Mouse (Mus musculus) intestine, postnatal 0 days (tissue): ENCODE measurements at regions not wholly inside any gene's neighbourhood (a gene's known extent, or its start where the extent isn't known, plus 50 kb on each side); places are given as distances from the start of the nearest gene placed in this dataset.

ENCODE experiments used
- ATAC-seq: fragments of 200-750 bp; cut with Nextera tagmentation; 2 replicates; pipeline ENCODE4 v1.8.0; 2017; ENCODE audit warnings: mild to moderate bottlenecking, moderate TSS enrichment, moderate library complexity
- H3K27ac ChIP-seq: fragments of 300-500 bp; sonication (generic); 2 replicates; pipeline ENCODE4 v1.5.1; 2014; ENCODE audit warnings: mild to moderate bottlenecking, low read depth, low read length, moderate library complexity
- H3K27me3 ChIP-seq: fragments of 300-500 bp; sonication (generic); replicated peaks from 2 replicates; pipeline ENCODE4 v1.6.1; 2014; ENCODE audit warnings: low read length, mixed read lengths; ENCODE audit not compliant: control insufficient read depth, insufficient read depth
- H3K36me3 ChIP-seq: fragments of 300-500 bp; sonication (generic); 2 replicates; pipeline ENCODE4 v1.6.1; 2014; ENCODE audit warnings: mild to moderate bottlenecking, moderate library complexity; ENCODE audit not compliant: control insufficient read depth, insufficient read depth
- H3K4me1 ChIP-seq: fragments of 300-500 bp; sonication (generic); replicated peaks from 2 replicates; pipeline ENCODE4 v1.6.1; 2014; ENCODE audit warnings: antibody characterized with exemption, low read length, mixed read lengths; ENCODE audit not compliant: control insufficient read depth, insufficient read depth
- H3K4me2 ChIP-seq: fragments of 300-500 bp; sonication (generic); replicated peaks from 2 replicates; pipeline ENCODE4 v1.6.1; 2014; ENCODE audit warnings: low read depth, mild to moderate bottlenecking, moderate library complexity
- H3K4me3 ChIP-seq: fragments of 300-500 bp; sonication (generic); 2 replicates; pipeline ENCODE4 v1.5.1; 2014; ENCODE audit warnings: low read depth, low read length
- H3K9ac ChIP-seq: fragments of 300-500 bp; sonication (generic); 2 replicates; pipeline ENCODE4 v1.6.1; 2014; ENCODE audit warnings: mild to moderate bottlenecking, low read depth, low read length
- H3K9me3 ChIP-seq: fragments of 300-500 bp; sonication (generic); 2 replicates; pipeline ENCODE4 v1.6.1; 2016; ENCODE audit warnings: mixed run types; ENCODE audit not compliant: control insufficient read depth
- CTCF ChIP-seq: sonication (generic); IDR thresholded peaks from 2 replicates; pipeline ENCODE4 v1.5.1; 2016; ENCODE audit warnings: low read depth, mild to moderate bottlenecking, control low read depth, antibody characterized with exemption, moderate library complexity
- WGBS: fragments of 180-500 bp; shearing (Covaris S2); extraction: QIAGEN DNeasy Blood & Tissue Kit; methylation state at CpG from one replicate; pipeline ENCODE4 v1.1.7; 2014; 5-methylcytosine and 5-hydroxymethylcytosine counted together

GRCm38 (mm10) chr15:96930531-96930930 is 125.2 kb downstream of the Slc38a4 start:
- no peaks in the 10 kb centered on the region for H3K27me3 ChIP-seq
- WGBS = 78% methylated on average over 6 of the region's 6 CpGs
- H3K27ac ChIP-seq = no peak overlapping the region

GRCm38 (mm10) chr15:96929788-96930187 is 126.0 kb downstream of the Slc38a4 start:
- 76% methylated on average over 4 of the region's 4 CpGs for WGBS
- Histone ChIP-seq H3K4me3 (no peak overlapping the region), H3K9ac (no peak overlapping the region), H3K9me3 (no peaks in the 10 kb centered on the region), H3K27me3 (no peaks in the 10 kb centered on the region), H3K4me1 (no peaks in the 10 kb centered on the region), H3K27ac (no peak overlapping the region), H3K36me3 (no peaks in the 10 kb centered on the region), H3K4me2 (no peak overlapping the region)
- ATAC-seq = no peak
- TF ChIP-seq CTCF = no peak

More at GRCm38 (mm10) chr15:96930531-96930930, 125.2 kb downstream of the Slc38a4 start:
- H3K36me3 ChIP-seq = no peaks in the 10 kb centered on the region
- no peak for TF ChIP-seq CTCF
- no peaks in the 10 kb centered on the region for H3K9me3 ChIP-seq
- no peak overlapping the region for H3K4me3 ChIP-seq
- H3K4me1 ChIP-seq = no peaks in the 10 kb centered on the region
- H3K4me2 ChIP-seq = no peak overlapping the region
- H3K9ac ChIP-seq = no peak overlapping the region
- ATAC-seq = no peak

- WGBS = 54% methylated on average over 4 of the region's 4 CpGs
- H3K27me3 ChIP-seq = no peaks in the 10 kb centered on the region
- no peak overlapping the region for H3K4me2 ChIP-seq
- no peak for ATAC-seq
- no peak overlapping the region for H3K27ac ChIP-seq
- H3K9ac ChIP-seq = no peak overlapping the region
- TF ChIP-seq CTCF = no peak
- no peaks in the 10 kb centered on the region for H3K4me1 ChIP-seq
- H3K36me3 ChIP-seq = no peaks in the 10 kb centered on the region
- no peaks in the 10 kb centered on the region for H3K9me3 ChIP-seq
- no peak overlapping the region for H3K4me3 ChIP-seq
These were observed 127.1 kb downstream of the Slc38a4 start for GRCm38 (mm10) chr15:96928692-96929091.

GRCm38 (mm10) chr15:96927674-96928073 is 128.1 kb downstream of the Slc38a4 start:
- Histone ChIP-seq H3K4me1 (no peaks in the 10 kb centered on the region), H3K4me2 (no peak overlapping the region), H3K9me3 (no peaks in the 10 kb centered on the region), H3K4me3 (no peak overlapping the region), H3K27me3 (no peaks in the 10 kb centered on the region), H3K9ac (no peak overlapping the region), H3K27ac (no peak overlapping the region), H3K36me3 (no peaks in the 10 kb centered on the region)
- TF ChIP-seq CTCF = no peak
- no peak for ATAC-seq
- WGBS = 94% methylated on average over 4 of the region's 4 CpGs

- no peaks in the 10 kb centered on the region for H3K36me3 ChIP-seq
- no peak for TF ChIP-seq CTCF
These were observed 129.1 kb downstream of the Slc38a4 start for GRCm38 (mm10) chr15:96926660-96927059.

GRCm38 (mm10) chr15:96916586-96916985 is 139.2 kb downstream of the Slc38a4 start:
- no peak for ATAC-seq
- Histone ChIP-seq H3K4me3 (no peak overlapping the region), H3K36me3 (no peaks in the 10 kb centered on the region), H3K27ac (no peak overlapping the region), H3K4me1 (no peaks in the 10 kb centered on the region), H3K4me2 (no peak overlapping the region), H3K9me3 (no peaks in the 10 kb centered on the region), H3K27me3 (no peaks in the 10 kb centered on the region), H3K9ac (no peak overlapping the region)
- 95% methylated on average over 7 of the region's 7 CpGs for WGBS
- TF ChIP-seq CTCF = no peak

More at GRCm38 (mm10) chr15:96926660-96927059, 129.1 kb downstream of the Slc38a4 start:
- no peaks in the 10 kb centered on the region for H3K4me1 ChIP-seq
- H3K4me3 ChIP-seq = no peak overlapping the region
- 60% methylated on average over 1 of the region's 1 CpGs for WGBS
- no peak overlapping the region for H3K9ac ChIP-seq
- H3K4me2 ChIP-seq = no peak overlapping the region
- H3K27ac ChIP-seq = no peak overlapping the region
- no peak for ATAC-seq
- H3K9me3 ChIP-seq = no peaks in the 10 kb centered on the region
- no peaks in the 10 kb centered on the region for H3K27me3 ChIP-seq

GRCm38 (mm10) chr15:96915544-96915943 is 140.2 kb downstream of the Slc38a4 start:
- no peak overlapping the region for H3K9ac ChIP-seq
- no peak for TF ChIP-seq CTCF
- H3K4me1 ChIP-seq = no peaks in the 10 kb centered on the region
- no peak overlapping the region for H3K4me3 ChIP-seq
- 83% methylated on average over 10 of the region's 10 CpGs for WGBS
- no peak overlapping the region for H3K4me2 ChIP-seq
- no peaks in the 10 kb centered on the region for H3K36me3 ChIP-seq
- no peaks in the 10 kb centered on the region for H3K9me3 ChIP-seq
- no peak for ATAC-seq
- no peak overlapping the region for H3K27ac ChIP-seq
- no peaks in the 10 kb centered on the region for H3K27me3 ChIP-seq
